Mouse (Mus musculus): ENCODE measurements around the gene Hps4. TPM values are rescaled to one million over a fixed set of nuclear protein-coding genes. Genes with fewer than 3 reads are reported as not detected.
"Not testable (repeated sequence)": the region's sequence is repeated elsewhere in the genome, so short reads cannot be mapped to it uniquely, and the experiment has no call there.

The Hps4 gene
- total RNA-seq, 2 experiments from 2014 or later = 11.5 to 12.8 TPM

DNA sequence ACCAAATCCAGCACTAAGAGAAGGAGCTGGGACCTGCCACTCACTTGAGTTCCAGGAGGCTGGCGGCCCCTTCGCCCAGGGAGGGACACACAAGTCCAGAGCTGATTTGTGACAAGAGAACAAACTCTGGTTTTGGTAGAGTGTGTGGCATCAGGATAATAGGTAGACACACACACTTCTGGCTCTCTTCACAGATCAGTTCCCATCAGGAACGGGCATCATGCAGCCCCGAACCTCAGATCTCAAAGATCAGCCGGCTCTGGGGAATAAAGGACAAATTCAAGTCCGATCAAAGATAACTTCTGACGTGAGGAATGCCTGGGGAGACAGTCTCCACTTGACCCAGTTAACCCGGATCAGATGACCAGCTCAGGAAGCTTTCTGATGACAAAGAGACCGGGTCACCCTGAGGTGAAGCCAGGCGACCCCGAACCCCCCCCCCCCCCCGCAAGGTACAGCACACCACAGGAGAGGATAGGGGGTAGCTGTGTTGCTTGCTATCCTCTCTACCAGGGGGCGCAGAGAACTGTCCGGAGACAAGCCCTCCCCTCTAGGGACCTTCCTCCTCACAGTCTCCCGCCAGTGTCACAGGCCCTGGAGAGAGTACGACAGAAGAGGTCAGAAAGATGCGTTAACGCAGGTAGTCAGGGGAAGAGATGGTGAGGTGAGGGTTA is 51.0 kb downstream of the Hps4 start:
- intact Hi-C loops (cut with DNase I) = no loop called here

DNA sequence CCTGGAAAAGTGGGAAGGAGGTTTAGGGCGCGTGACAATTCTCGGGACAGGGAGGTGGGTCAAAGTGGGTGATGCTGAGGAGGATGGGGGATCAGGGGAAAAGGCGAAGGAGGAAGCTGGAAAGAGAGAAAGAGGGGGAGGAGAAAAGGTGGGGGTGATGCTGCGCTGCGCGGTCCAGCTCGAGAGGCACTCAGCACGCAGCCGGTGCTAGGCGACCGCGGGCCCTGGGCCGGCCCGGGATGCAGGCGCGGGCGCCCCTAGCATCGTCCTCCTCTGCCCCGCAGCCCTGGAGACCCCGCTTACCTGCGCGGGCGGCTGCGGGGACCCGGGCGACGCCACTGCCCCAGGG is 51.5 kb downstream of the Hps4 start:
- intact Hi-C loops (cut with DNase I) = no loop called here
- DNase-seq = no peak

More for the DNA sequence above, 51.0 kb downstream of the Hps4 start:
- no peak for DNase-seq

DNA sequence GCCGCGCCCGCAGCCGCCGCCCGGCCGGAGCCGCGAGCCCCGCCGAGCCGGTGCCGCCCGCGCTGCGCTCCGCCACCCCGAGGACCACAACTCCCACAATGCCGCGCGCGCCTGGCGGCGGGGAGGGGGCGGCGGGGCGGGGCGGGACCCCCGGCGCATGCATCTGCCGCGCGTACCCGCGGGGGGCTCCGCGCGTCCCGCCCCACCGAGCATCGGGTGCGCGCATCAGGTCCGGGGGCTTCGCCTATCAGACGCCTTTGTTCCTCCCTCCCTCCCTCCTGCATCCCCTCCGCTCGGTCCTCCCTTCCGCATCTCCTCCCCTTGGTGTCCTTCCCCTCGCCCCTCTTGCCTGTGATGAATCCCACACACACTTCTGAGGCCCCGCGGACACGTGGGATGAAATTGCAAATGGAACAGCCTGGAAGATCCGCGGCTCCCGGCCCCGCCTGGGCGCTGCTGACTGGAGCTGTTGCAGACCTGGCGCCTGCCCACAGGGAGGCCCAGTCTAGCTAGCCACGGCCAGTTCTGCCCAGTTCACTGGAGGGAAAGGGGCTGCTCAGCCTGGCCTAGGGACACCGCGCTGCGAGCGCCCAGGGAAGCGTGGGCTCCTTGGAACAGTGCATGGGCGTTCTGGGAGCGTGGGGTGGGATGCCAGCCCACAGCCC is 52.0 kb downstream of the Hps4 start, which contains the start of gene Asphd2:
Asphd2 (minus strand) TSS at position 88 of the 665 bp plus-strand sequence.
- intact Hi-C loops (cut with DNase I) = no loop called here
- peak; percentile 38 to 57 for DNase-seq

DNA sequence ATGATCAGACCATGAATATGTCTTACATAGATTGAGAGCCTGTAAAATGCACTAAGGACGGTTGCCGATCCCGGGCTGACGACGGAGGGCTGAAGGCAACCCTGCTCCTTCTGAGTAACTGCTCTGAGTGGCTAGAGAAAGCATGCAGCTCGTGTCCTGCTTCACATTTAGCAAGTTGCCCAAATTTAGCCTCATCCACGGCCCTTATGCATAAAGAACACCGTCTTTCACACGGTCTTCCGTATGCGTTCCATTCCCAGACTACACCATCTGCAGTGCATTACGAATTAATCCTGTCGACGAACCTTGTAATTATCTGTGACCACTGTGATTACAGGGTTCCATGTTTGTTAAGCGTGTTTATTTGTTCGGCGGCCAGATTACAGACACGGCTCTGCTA is 53.2 kb downstream of the Hps4 start:
- DNase-seq = no peak
- intact Hi-C loops (cut with DNase I) = no loop called here

DNA sequence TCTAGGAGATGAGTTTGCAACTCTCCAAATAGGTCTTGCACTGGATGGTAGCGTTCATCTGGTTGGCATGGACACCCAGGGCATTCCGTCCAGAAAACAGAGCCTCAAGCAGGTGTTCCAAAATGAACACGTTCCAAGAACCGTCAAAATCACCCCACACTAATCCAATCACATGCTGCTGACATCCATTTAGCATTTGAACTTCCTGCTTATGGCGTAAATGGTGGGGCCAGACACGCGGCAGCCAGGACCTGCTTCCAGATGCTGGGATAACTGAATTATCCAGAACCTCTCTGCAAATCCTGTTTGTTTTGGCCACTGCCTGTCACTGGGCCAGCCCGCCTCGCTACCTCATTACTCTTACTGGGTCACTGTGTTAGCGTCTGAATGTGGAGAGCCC is 56.4 kb downstream of the Hps4 start:
- DNase-seq = no peak
- intact Hi-C loops (cut with DNase I) = no loop called here

DNA sequence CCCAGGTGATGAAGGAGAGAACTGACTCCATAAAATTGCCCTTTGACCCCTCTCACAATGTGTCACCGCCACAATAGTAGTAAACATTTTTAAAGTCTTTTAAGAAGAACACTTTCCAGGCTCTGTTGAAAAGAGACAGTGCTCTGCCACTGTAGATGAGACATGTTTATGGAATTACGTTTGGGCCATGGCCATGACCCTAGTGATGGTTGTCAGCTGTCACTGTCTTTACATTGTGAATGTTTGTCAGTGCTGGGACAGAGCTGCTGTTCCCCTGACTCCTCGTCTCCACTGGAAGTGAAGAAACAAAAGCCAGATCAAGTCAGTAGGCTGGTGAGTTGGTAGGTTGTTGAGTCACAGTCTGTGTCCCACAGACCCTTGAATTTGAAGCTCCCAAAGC is 59.6 kb downstream of the Hps4 start:
- intact Hi-C loops (cut with DNase I) = no loop called here

DNA sequence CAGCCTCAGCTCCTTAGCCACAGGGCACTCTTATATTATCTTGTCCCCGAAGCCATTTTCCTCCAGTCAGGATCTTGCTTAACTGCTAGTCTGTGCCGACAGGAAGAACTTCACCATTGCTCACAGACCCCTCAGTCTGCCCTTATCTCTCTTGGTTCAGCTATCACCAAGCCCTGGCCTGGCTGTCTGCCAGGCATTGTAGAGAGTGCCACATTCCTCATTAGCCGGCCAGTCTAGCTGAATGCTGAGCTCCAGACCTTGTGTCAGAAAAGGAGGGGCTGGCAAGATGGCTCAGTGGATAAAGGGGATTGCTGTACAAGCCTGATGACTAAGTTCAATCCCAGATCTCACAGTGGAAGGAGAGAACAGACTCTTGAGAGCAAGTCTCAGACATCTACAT is 63.1 kb downstream of the Hps4 start:
- intact Hi-C loops (cut with DNase I) = no loop called here
- DNase-seq = no peak

More for the DNA sequence above, 59.6 kb downstream of the Hps4 start:
- no peak for DNase-seq

DNA sequence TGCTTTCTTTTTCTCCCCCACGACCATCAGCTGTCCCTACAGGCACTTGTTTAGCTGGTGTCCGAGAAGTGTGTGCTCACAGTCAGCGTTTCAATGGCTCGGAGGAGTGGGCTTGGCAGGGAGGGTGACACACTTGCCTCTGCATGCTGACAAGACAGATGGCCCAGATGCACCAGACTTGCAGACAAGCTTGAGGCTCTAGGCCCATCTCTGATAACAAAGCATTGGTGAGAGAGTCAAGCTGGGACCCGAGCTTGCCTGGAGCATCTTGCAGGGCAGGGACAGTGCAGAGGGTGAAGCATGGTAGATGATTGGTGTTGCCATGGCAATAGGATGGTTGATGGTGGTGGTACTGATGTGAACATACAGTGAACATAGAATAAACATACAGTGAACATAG is 66.4 kb downstream of the Hps4 start:
- DNase-seq = no peak
- intact Hi-C loops (cut with DNase I) = no loop called here

DNA sequence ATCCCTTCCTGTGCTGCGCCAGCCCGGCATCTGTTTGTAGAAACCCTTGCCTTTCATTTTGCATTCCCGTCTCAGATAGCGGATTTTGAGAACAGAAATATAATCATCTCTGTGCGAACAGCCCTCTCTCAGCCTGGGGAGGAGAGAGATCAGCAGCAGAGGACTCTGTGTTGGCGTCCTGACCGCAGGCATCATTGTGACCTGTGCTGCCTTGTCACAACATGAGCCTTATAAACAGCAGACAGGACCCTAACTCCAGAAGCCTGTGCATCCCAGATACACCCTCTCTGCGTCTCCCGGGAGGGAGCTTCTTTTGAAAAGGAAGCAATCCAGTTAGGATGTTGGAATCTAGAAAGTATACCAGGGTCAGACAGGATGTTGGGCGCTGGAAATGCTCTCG is 68.2 kb downstream of the Hps4 start:
- DNase-seq = no peak
- intact Hi-C loops (cut with DNase I) = no loop called here

DNA sequence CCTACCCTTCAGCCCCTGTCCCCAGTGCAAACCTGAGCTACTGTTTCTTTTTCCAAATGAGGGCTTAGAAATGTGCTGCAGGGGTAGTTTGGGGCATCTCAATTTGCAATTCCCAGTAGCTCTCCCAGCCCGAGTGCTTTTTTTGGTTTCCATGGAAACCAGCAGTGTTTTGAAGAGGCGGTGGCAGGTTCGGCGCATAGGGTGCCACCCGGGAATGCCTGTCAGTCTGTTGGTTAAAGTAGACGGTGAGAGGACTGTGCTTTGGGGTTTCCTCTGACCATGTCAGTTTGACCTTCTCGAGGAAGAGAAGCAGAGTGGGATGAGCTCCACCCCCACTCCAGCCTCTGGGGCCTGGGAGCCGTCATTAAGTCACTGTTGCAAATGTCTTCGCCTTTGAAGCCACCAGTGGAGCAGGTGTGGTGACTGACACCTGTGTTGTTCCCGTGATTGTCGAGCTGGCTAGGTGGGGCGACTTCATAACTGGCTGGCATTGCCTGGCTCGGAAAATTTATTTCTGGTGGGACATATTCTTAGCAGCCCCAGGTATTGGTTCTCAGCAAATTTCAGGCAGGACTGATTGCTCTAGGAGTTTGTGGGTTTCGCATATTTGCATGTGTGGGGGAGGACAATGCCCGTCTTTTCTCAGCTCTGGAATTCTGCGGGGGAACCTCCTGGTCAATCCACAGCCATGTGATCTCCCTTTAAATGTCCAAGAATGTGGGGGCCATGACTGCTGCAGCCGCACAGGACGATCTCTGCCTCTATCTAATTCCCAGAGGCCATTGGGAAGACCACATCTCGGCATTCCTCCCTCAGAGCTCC is 68.8 kb downstream of the Hps4 start:
- intact Hi-C loops (cut with DNase I) = no loop called here
- DNase-seq = no peak

DNA sequence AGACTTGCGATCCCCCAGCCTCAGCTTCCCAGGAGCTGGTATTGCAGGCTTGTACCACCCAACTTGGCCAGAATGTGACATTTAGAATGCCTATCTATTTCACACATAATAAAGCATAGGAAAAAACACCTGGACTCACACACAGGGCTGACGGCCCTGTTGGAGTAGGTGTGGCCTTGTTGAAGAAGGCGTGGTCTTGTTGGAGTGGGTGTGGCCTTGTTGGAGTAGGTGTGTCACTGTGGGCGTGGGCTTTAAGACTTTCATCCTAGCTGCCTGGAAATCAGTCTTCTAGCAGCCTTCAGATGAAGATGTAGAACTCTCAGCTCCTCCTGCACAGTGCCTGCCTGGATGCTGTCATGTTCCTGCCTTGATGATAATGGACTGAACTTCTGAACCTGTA is 69.9 kb downstream of the Hps4 start:
- intact Hi-C loops (cut with DNase I); DNase-seq: not testable (repeated sequence)

DNA sequence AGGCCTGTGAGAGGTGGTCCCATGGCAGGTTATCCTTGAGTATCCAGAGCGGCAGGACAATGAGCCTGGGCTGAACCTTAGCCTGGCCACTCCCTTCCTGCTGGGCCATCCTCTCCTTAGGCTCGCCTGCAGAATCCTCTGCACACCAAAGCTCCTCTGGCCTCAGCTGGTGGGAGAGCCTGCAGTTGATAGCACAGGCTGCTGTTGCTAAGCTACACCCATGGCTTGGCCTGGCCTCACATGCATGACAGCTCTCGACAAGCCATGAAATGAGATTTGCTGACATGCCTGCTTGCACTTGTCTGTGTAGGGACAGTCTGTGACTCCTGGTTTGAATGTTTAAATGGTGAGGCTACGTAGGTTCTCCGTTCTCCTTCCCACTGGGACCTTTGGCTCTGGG is 73.8 kb downstream of the Hps4 start:
- intact Hi-C loops (cut with DNase I) = no loop called here

DNA sequence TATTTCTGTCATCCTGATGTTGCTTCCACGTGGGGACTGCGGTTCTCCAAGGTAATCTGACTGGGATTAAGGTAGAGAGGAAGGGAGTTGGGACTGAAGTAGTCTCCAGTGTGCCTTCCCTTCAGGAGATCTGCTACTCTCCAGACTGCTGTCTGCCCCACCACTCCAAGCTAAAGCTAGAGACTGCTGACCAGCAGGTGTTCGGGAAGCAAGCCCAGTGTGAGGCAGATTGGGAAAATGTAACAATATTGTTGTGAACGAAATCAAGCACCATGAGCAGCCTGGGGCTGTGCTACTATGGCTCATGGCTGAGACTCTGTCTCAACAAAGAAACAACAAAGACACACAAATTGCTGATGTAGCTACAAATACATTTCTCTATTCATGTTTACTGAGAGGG is 75.1 kb downstream of the Hps4 start:
- no peak for DNase-seq
- intact Hi-C loops (cut with DNase I) = no loop called here

More for the DNA sequence above, 73.8 kb downstream of the Hps4 start:
- DNase-seq = no peak

DNA sequence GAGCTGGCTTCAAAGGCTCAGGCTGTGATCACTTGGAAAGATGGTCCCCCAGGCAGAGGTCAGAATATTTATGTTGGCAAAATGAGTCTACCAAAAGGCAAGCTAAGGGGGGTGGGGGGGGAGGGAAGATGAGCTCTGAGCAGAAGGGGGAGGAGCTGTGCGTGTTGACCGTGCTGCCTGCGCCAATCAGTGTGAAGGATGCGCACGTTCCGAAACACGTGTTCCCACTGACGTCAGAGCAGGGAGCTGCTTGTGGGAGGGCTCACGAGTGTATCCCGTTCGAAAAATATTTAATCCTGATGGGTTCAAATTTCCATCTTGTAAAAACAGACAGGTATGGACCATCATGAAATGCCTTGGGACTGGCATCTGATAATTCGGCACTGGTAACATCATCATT is 76.7 kb downstream of the Hps4 start:
- no peak for DNase-seq
- intact Hi-C loops (cut with DNase I) = no loop called here

DNA sequence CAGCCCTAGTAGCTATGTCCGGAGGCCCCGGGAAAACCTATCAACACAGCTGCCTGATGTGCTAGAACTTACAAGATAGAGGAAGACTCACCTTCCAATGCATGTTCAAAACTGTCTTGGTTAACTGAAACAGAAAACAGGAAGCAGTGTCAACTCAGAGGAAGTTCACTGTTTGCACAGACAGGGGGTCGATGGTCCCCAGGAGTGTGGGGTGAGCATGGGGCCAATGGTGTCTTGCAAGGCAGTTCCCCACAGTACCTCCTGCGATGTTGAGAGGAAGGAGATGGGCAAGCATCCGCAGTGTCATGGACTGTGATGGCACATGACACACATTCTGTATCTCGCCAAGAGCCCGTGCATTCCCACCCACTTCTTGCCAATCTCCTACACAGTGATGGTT is 83.8 kb downstream of the Hps4 start:
- no peak for DNase-seq
- intact Hi-C loops (cut with DNase I) = loop anchor here (5.0 kb wide), 1 partner anchor 84 kb away; the partner anchor contains the start of genes Hps4 and Srrd

DNA sequence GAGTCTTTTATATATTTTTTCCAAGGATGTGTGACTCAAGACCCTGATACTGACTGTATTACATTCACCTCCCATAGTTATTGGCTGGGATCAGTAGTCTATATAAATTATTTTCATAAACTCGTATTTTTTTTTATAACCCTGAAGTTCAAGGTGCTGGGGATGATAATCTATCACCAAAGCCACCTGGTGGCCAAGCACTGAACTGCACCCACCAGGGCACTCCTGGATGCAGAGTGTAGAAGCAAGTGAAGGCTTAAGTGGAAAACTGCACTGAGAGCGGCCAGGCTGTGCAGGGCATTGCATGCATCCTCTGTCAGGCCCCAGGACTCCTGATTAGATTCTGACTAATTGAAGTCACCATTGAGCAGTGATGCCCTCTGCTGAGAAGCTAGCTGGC is 84.4 kb downstream of the Hps4 start:
- intact Hi-C loops (cut with DNase I) = loop anchor here (5.0 kb wide), 1 partner anchor 85 kb away; the partner anchor contains the start of genes Hps4 and Srrd
- DNase-seq = peak; percentile 56 to 77

Other genes starting within 250 kb of the Hps4 start
- 1 to 10 TPM; 3.1 to 3.2 TPM for gene Cryba4, start 90.6 kb upstream of the Hps4 start, total RNA-seq (2021)
- under 1 TPM; 0.35 to 0.81 TPM for gene Crybb1, start 87.3 kb upstream of the Hps4 start, total RNA-seq (2021)
- 10 to 100 TPM; 48.3 to 61.0 TPM for gene Tpst2, start 66.4 kb upstream of the Hps4 start, total RNA-seq (2021)
- gene Tfip11, start 16.7 kb upstream of the Hps4 start, total RNA-seq (2021) = 10 to 100 TPM; 19.2 to 22.0 TPM
- 10 to 100 TPM; 10.2 to 12.5 TPM for gene Srrd, start within 50 bp of the Hps4 start, total RNA-seq (2021)
- gene Gm6583, start 12.9 kb downstream of the Hps4 start, total RNA-seq (2021) = under 1 TPM; 0.10 to 0.19 TPM
- 1 to 10 TPM in 1 of 2 experiments, under 1 TPM in 1; 0.57 to 1.1 TPM for gene Asphd2, start 51.8 kb downstream of the Hps4 start, total RNA-seq (2021)
- gene Gm6588, start 106.3 kb downstream of the Hps4 start, total RNA-seq (2021) = not detected
- gene Sez6l, start 234.1 kb downstream of the Hps4 start, total RNA-seq (2021) = under 1 TPM; 0.31 to 0.62 TPM